Mouse (Mus musculus) limb, embryonic 14.5 days (tissue): ENCODE results near the gene Ovol2. TPM values are rescaled to one million over a fixed set of nuclear protein-coding genes. Genes with fewer than 3 reads are reported as not detected.

Experiments used
- ATAC-seq: fragments of 200-750 bp; cut with Nextera tagmentation; 2 replicates; pipeline ENCODE4 v1.8.0; 2017; ENCODE audit warnings: low read depth, moderate number of reproducible peaks, moderate TSS enrichment; ENCODE audit not compliant: low FRiP score
- DNase-seq: peaks from one replicate; pipeline ENCODE4 v3.0.0-alpha.2; 2015; ENCODE audit warnings: low spot score
- H3K27ac ChIP-seq: fragments of 300-500 bp; sonication (generic); replicated peaks from 2 replicates; pipeline ENCODE4 v1.5.1; 2014; ENCODE audit warnings: low read depth, mild to moderate bottlenecking, low read length, moderate library complexity, mixed read lengths
- H3K27me3 ChIP-seq: fragments of 300-500 bp; sonication (generic); 2 replicates; pipeline ENCODE4 v1.6.1; 2014; ENCODE audit warnings: low read length, mixed read lengths; ENCODE audit not compliant: control insufficient read depth, insufficient read depth
- H3K36me3 ChIP-seq: fragments of 300-500 bp; sonication (generic); 2 replicates; pipeline ENCODE4 v1.6.1; 2014; ENCODE audit warnings: mild to moderate bottlenecking, low read length, moderate library complexity, mixed read lengths; ENCODE audit not compliant: control insufficient read depth, insufficient read depth
- H3K4me1 ChIP-seq: fragments of 300-500 bp; sonication (generic); 2 replicates; pipeline ENCODE4 v1.6.1; 2014; ENCODE audit warnings: antibody characterized with exemption, low read length, mixed read lengths; ENCODE audit not compliant: control insufficient read depth, insufficient read depth
- H3K4me2 ChIP-seq: fragments of 300-500 bp; sonication (generic); replicated peaks from 2 replicates; pipeline ENCODE4 v1.6.1; 2014; ENCODE audit warnings: low read depth, mild to moderate bottlenecking, low read length, moderate library complexity; ENCODE audit not compliant: severe bottlenecking
- H3K4me3 ChIP-seq: fragments of 300-500 bp; sonication (generic); replicated peaks from 2 replicates; pipeline ENCODE4 v1.5.1; 2014; ENCODE audit warnings: low read length
- H3K9ac ChIP-seq: fragments of 300-500 bp; sonication (generic); 2 replicates; pipeline ENCODE4 v1.6.1; 2014; ENCODE audit warnings: mild to moderate bottlenecking, low read depth, low read length, moderate library complexity; ENCODE audit not compliant: severe bottlenecking
- H3K9me3 ChIP-seq: fragments of 300-500 bp; sonication (generic); 2 replicates; pipeline ENCODE4 v1.6.1; 2016; ENCODE audit warnings: low read length; ENCODE audit not compliant: control insufficient read depth
- POLR2A ChIP-seq: fragments of 200-500 bp; IDR thresholded peaks from 2 replicates; pipeline ENCODE4 v1.8.0; 2012; ENCODE audit warnings: inconsistent platforms, mild to moderate bottlenecking, moderate library complexity, borderline replicate concordance; ENCODE audit not compliant: insufficient read depth, insufficient read length; ENCODE audit errors: extremely low read depth
- WGBS: fragments of 180-500 bp; shearing (Covaris S2); extraction: QIAGEN DNeasy Blood & Tissue Kit; methylation state at CpG from one replicate; pipeline ENCODE4 v1.1.7; 2014; 5-methylcytosine and 5-hydroxymethylcytosine counted together
- polyA plus RNA-seq, 2 experiments: library from polyadenylated mRNA; depleted of rRNA in 1 of 2; stranded (reverse) in 1 of 2; unstranded in 1 of 2; fragments of >200 nt; fragmentation: Nextera tagmentation in 1 of 2; extraction: Ambion mirVana in 1 of 2; gene quantifications; 2 replicates each; pipeline versions ENCODE4 v1.2.1 to v1.2.3; 2012 to 2014

Gene Ovol2
- polyA plus RNA-seq, 2 experiments = 1.8 to 2.9 TPM

- H3K9ac ChIP-seq = no peak overlapping the region
- peak overlapping the region; percentile 75; the same call in 1 of the 2 replicates for H3K4me2 ChIP-seq
Observed at GRCm38 (mm10) chr2:144267731-144268015, 64.3 kb downstream of the Ovol2 start.

GRCm38 (mm10) chr2:144267004-144267730 is 64.8 kb downstream of the Ovol2 start:
- Histone ChIP-seq H3K4me3 (no peak overlapping the region), H3K27me3 (no peaks in the 10 kb centered on the region), H3K36me3 (0 out of 2 replicates have a peak, but pooled peaks cover 6% of the 10 kb centered on the region), H3K4me1 (peaks cover 18% of the 10 kb centered on the region), H3K27ac (no peak overlapping the region), H3K9ac (no peak overlapping the region), H3K4me2 (no peak overlapping the region; the same call in 1 of the 2 replicates), H3K9me3 (no peaks in the 10 kb centered on the region)
- DNase-seq (no peak), ATAC-seq (no peak)
- WGBS = 54% methylated on average over 5 of the region's 5 CpGs
- TF ChIP-seq POLR2A = no peak

More at GRCm38 (mm10) chr2:144267731-144268015, 64.3 kb downstream of the Ovol2 start:
- Histone ChIP-seq H3K36me3 (0 out of 2 replicates have a peak, but pooled peaks cover 6% of the 10 kb centered on the region), H3K27me3 (no peaks in the 10 kb centered on the region), H3K4me3 (no peak overlapping the region), H3K27ac (no peak overlapping the region), H3K9me3 (no peaks in the 10 kb centered on the region), H3K4me1 (peaks cover 18% of the 10 kb centered on the region)
- DNase-seq (no peak), ATAC-seq (no peak)
- TF ChIP-seq POLR2A = no peak
- 57% methylated on average over 1 of the region's 1 CpGs for WGBS

GRCm38 (mm10) chr2:144265916-144266683 is 65.8 kb downstream of the Ovol2 start:
- Histone ChIP-seq H3K9me3 (no peaks in the 10 kb centered on the region), H3K27me3 (no peaks in the 10 kb centered on the region), H3K27ac (no peak overlapping the region), H3K4me3 (no peak overlapping the region), H3K36me3 (peaks cover 13% of the 10 kb centered on the region), H3K4me1 (peaks cover 18% of the 10 kb centered on the region), H3K9ac (no peak overlapping the region), H3K4me2 (no peak overlapping the region)
- TF ChIP-seq POLR2A = no peak
- DNase-seq = no peak
- WGBS = 62% methylated on average over 4 of the region's 4 CpGs
- ATAC-seq = no peak

GRCm38 (mm10) chr2:144265120-144265488 is 66.8 kb downstream of the Ovol2 start:
- no peak for ATAC-seq
- WGBS = 80% methylated on average over 3 of the region's 3 CpGs

GRCm38 (mm10) chr2:144264398-144265119 is 67.4 kb downstream of the Ovol2 start:
- no peak overlapping the region for H3K4me2 ChIP-seq
- H3K9me3 ChIP-seq = no peaks in the 10 kb centered on the region
- 69% methylated on average over 5 of the region's 5 CpGs for WGBS
- H3K9ac ChIP-seq = no peak overlapping the region
- H3K27ac ChIP-seq = no peak overlapping the region
- peaks cover 26% of the 10 kb centered on the region for H3K36me3 ChIP-seq
- DNase-seq (no peak), ATAC-seq (no peak)
- H3K4me1 ChIP-seq = peaks cover 18% of the 10 kb centered on the region
- H3K4me3 ChIP-seq = no peak overlapping the region
- TF ChIP-seq POLR2A = no peak
- H3K27me3 ChIP-seq = no peaks in the 10 kb centered on the region

More at GRCm38 (mm10) chr2:144265120-144265488, 66.8 kb downstream of the Ovol2 start:
- Histone ChIP-seq H3K36me3 (peaks cover 23% of the 10 kb centered on the region), H3K9ac (no peak overlapping the region), H3K4me2 (no peak overlapping the region), H3K9me3 (no peaks in the 10 kb centered on the region), H3K4me3 (no peak overlapping the region), H3K27ac (no peak overlapping the region), H3K27me3 (no peaks in the 10 kb centered on the region), H3K4me1 (peaks cover 18% of the 10 kb centered on the region)
- TF ChIP-seq POLR2A = no peak
- no peak for DNase-seq
